Mouse (Mus musculus) cerebellum, adult 2 months (tissue): ENCODE results near the gene Iqce.

Experiments
- CTCF ChIP-seq: fragments of 200-500 bp; IDR thresholded peaks from 2 replicates; pipeline ENCODE4 v1.5.1; 2011; ENCODE audit warnings: low read depth, mild to moderate bottlenecking, control low read depth, low read length, moderate library complexity, borderline replicate concordance; ENCODE audit not compliant: insufficient read depth
- POLR2A ChIP-seq: fragments of 200-500 bp; IDR thresholded peaks from 2 replicates; pipeline ENCODE4 v1.6.1; 2011; ENCODE audit warnings: low read length, control low read depth, borderline replicate concordance; ENCODE audit not compliant: insufficient read depth

DNA sequence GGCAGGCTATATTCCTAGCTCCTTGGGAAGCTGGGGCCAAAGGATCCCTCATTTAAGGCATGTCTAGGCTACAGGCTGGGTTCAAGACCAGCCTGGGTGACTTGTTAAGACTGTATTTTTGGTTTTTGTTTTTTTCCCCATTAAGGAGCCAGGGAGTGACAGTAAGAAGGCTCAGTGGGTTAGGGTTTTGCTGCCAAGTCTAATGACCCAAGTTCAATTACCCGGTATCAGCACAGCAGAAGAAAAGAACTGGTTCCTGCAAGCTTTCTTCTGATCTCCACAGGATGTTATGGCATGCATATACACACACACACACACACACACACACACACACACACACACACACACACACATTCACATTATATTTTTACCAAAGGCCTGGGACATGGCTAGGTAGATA, 41.8 kb downstream of the Iqce start:
- TF ChIP-seq CTCF (no peak), POLR2A (no peak)
